Mouse (Mus musculus): ENCODE data around the gene Traf3ip3.

Gene Traf3ip3

GRCm38 (mm10) chr1:193151134-193151533 is 50.4 kb downstream of the Traf3ip3 start:
- H3K4me3 ChIP-seq (replicated peaks; ENCODE audit: low read length) = no peak overlapping the region
- H3K9me3 ChIP-seq (ENCODE audit: low read length) = no peaks in the 10 kb centered on the region
- TF ChIP-seq POU5F1 (IDR thresholded peaks at IDR 0.05; ENCODE audit: borderline replicate concordance, low read length) (no peak), CTCF (conservative IDR thresholded peaks at IDR 0.05; ENCODE audit: low read length) (no peak), NANOG (IDR thresholded peaks at IDR 0.05; ENCODE audit: borderline replicate concordance, low read length) (no peak)
- H3K4me1 ChIP-seq (replicated peaks; ENCODE audit: low read depth, low read length) = peaks cover 20% of the 10 kb centered on the region
- no peaks in the 10 kb centered on the region for H3K36me3 ChIP-seq (ENCODE audit: insufficient read depth, low read length)
- H3K27me3 ChIP-seq (ENCODE audit: insufficient read depth, low read length) = peaks cover 75% of the 10 kb centered on the region

GRCm38 (mm10) chr1:193149231-193149630 is 52.3 kb downstream of the Traf3ip3 start:
- Histone ChIP-seq H3K4me1 (replicated peaks; ENCODE audit: low read depth, low read length) (peaks cover 20% of the 10 kb centered on the region), H3K9me3 (ENCODE audit: low read length) (no peaks in the 10 kb centered on the region), H3K4me3 (replicated peaks; ENCODE audit: low read length) (no peak overlapping the region), H3K36me3 (ENCODE audit: insufficient read depth, low read length) (no peaks in the 10 kb centered on the region), H3K27me3 (ENCODE audit: insufficient read depth, low read length) (peaks cover 69% of the 10 kb centered on the region)
- TF ChIP-seq NANOG (IDR thresholded peaks at IDR 0.05; ENCODE audit: borderline replicate concordance, low read length) (no peak), POU5F1 (IDR thresholded peaks at IDR 0.05; ENCODE audit: borderline replicate concordance, low read length) (no peak), CTCF (conservative IDR thresholded peaks at IDR 0.05; ENCODE audit: low read length) (no peak)

- Histone ChIP-seq H3K4me3 (replicated peaks; ENCODE audit: low read length) (no peak overlapping the region), H3K9me3 (ENCODE audit: low read length) (no peaks in the 10 kb centered on the region), H3K36me3 (ENCODE audit: insufficient read depth, low read length) (no peaks in the 10 kb centered on the region)
Measured at GRCm38 (mm10) chr1:193146416-193146815, 55.1 kb downstream of the Traf3ip3 start.

GRCm38 (mm10) chr1:193145101-193145500 is 56.4 kb downstream of the Traf3ip3 start:
- no peak overlapping the region for H3K4me3 ChIP-seq (replicated peaks; ENCODE audit: low read length)
- no peaks in the 10 kb centered on the region for H3K36me3 ChIP-seq (ENCODE audit: insufficient read depth, low read length)
- peaks cover 5% of the 10 kb centered on the region; the same call in 1 of the 2 replicates for H3K4me1 ChIP-seq (replicated peaks; ENCODE audit: low read depth, low read length)
- TF ChIP-seq NANOG (IDR thresholded peaks at IDR 0.05; ENCODE audit: borderline replicate concordance, low read length) (no peak), POU5F1 (IDR thresholded peaks at IDR 0.05; ENCODE audit: borderline replicate concordance, low read length) (no peak), CTCF (conservative IDR thresholded peaks at IDR 0.05; ENCODE audit: low read length) (no peak)
- no peaks in the 10 kb centered on the region for H3K9me3 ChIP-seq (ENCODE audit: low read length)
- peaks cover 29% of the 10 kb centered on the region for H3K27me3 ChIP-seq (ENCODE audit: insufficient read depth, low read length)

More at GRCm38 (mm10) chr1:193146416-193146815, 55.1 kb downstream of the Traf3ip3 start:
- no peak for TF ChIP-seq NANOG (IDR thresholded peaks at IDR 0.05; ENCODE audit: borderline replicate concordance, low read length)
- TF ChIP-seq CTCF (conservative IDR thresholded peaks at IDR 0.05; ENCODE audit: low read length) = no peak
- no peak for TF ChIP-seq POU5F1 (IDR thresholded peaks at IDR 0.05; ENCODE audit: borderline replicate concordance, low read length)
- peaks cover 41% of the 10 kb centered on the region for H3K27me3 ChIP-seq (ENCODE audit: insufficient read depth, low read length)
- no peaks in the 10 kb centered on the region for H3K4me1 ChIP-seq (replicated peaks; ENCODE audit: low read depth, low read length)

GRCm38 (mm10) chr1:193144516-193144915 is 57.0 kb downstream of the Traf3ip3 start:
- Histone ChIP-seq H3K27me3 (ENCODE audit: insufficient read depth, low read length) (peaks cover 29% of the 10 kb centered on the region), H3K4me3 (replicated peaks; ENCODE audit: low read length) (no peak overlapping the region), H3K9me3 (ENCODE audit: low read length) (no peaks in the 10 kb centered on the region), H3K36me3 (ENCODE audit: insufficient read depth, low read length) (no peaks in the 10 kb centered on the region), H3K4me1 (replicated peaks; ENCODE audit: low read depth, low read length) (peaks cover 5% of the 10 kb centered on the region; the same call in 1 of the 2 replicates)
- no peak for TF ChIP-seq CTCF (conservative IDR thresholded peaks at IDR 0.05; ENCODE audit: low read length)
- TF ChIP-seq POU5F1 (IDR thresholded peaks at IDR 0.05; ENCODE audit: borderline replicate concordance, low read length) = no peak
- TF ChIP-seq NANOG (IDR thresholded peaks at IDR 0.05; ENCODE audit: borderline replicate concordance, low read length) = no peak

DNA sequence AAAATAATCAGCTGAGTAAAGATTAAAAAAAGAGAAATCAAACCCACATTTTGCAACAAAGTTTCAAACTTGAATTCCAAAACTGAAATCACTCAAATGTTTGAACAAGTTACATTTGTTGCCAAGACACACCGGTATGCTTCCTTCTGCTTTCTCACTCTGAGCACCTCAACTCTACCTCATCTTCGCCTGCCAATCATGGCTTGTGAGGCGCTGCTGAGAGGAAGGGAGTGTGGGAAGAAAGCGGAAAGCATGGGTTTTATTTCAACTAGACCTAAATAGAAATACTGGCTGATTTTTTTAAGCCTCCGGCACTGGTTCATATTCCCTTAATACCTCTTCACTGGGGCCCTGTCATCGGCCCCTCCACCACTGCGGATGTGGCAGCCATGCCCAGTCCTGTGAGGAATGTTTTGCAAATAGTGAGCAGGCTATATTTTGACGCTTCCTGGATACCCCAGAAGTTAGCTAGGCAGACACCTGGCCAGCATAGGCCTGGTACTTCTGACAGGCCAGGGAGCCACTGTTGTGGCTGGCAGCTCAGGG is 58.9 kb downstream of the Traf3ip3 start:
- TF ChIP-seq CTCF (conservative IDR thresholded peaks at IDR 0.05; ENCODE audit: low read length) = no peak
- no peak for TF ChIP-seq NANOG (IDR thresholded peaks at IDR 0.05; ENCODE audit: borderline replicate concordance, low read length)
- no peak for TF ChIP-seq POU5F1 (IDR thresholded peaks at IDR 0.05; ENCODE audit: borderline replicate concordance, low read length)
- Histone ChIP-seq H3K4me1 (replicated peaks; ENCODE audit: low read depth, low read length) (peaks cover 5% of the 10 kb centered on the region; the same call in 1 of the 2 replicates), H3K9me3 (ENCODE audit: low read length) (no peaks in the 10 kb centered on the region), H3K36me3 (ENCODE audit: insufficient read depth, low read length) (no peaks in the 10 kb centered on the region), H3K27me3 (ENCODE audit: insufficient read depth, low read length) (peaks cover 23% of the 10 kb centered on the region), H3K4me3 (replicated peaks; ENCODE audit: low read length) (no peak overlapping the region)

DNA sequence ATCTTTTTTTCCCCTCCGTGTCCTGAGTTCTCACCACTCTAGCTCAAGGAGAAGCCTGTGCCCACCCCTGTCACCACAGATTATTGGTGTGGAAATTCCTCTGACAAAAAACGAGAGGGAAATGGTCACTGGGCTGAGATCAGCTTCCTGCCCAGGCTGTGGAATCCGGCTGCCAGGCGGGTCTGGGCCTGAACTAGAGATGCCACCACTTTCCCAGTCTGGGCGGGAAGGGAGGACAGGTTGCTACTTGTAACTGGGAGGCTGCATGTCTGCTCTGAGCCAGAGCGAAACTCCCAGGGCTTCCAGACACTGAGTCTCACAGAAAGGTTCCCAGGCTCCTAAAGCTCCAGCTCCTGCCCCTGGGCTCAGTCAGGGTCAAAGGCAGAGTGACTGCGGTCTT is 60.4 kb downstream of the Traf3ip3 start:
- Histone ChIP-seq H3K4me3 (replicated peaks; ENCODE audit: low read length) (no peak overlapping the region), H3K9me3 (ENCODE audit: low read length) (no peaks in the 10 kb centered on the region), H3K4me1 (replicated peaks; ENCODE audit: low read depth, low read length) (peaks cover 5% of the 10 kb centered on the region; the same call in 1 of the 2 replicates), H3K36me3 (ENCODE audit: insufficient read depth, low read length) (no peaks in the 10 kb centered on the region), H3K27me3 (ENCODE audit: insufficient read depth, low read length) (peaks cover 27% of the 10 kb centered on the region)
- TF ChIP-seq POU5F1 (IDR thresholded peaks at IDR 0.05; ENCODE audit: borderline replicate concordance, low read length) = no peak
- TF ChIP-seq NANOG (IDR thresholded peaks at IDR 0.05; ENCODE audit: borderline replicate concordance, low read length) = no peak
- TF ChIP-seq CTCF (conservative IDR thresholded peaks at IDR 0.05; ENCODE audit: low read length) = no peak

- Histone ChIP-seq H3K27me3 (ENCODE audit: insufficient read depth, low read length) (peaks cover 25% of the 10 kb centered on the region), H3K4me3 (replicated peaks; ENCODE audit: low read length) (no peak overlapping the region), H3K9me3 (ENCODE audit: low read length) (no peaks in the 10 kb centered on the region), H3K36me3 (ENCODE audit: insufficient read depth, low read length) (no peaks in the 10 kb centered on the region), H3K4me1 (replicated peaks; ENCODE audit: low read depth, low read length) (peaks cover 5% of the 10 kb centered on the region; the same call in 1 of the 2 replicates)
- TF ChIP-seq NANOG (IDR thresholded peaks at IDR 0.05; ENCODE audit: borderline replicate concordance, low read length) (no peak), POU5F1 (IDR thresholded peaks at IDR 0.05; ENCODE audit: borderline replicate concordance, low read length) (no peak), CTCF (conservative IDR thresholded peaks at IDR 0.05; ENCODE audit: low read length) (no peak)
Measured at GRCm38 (mm10) chr1:193138669-193139068, 62.8 kb downstream of the Traf3ip3 start.

DNA sequence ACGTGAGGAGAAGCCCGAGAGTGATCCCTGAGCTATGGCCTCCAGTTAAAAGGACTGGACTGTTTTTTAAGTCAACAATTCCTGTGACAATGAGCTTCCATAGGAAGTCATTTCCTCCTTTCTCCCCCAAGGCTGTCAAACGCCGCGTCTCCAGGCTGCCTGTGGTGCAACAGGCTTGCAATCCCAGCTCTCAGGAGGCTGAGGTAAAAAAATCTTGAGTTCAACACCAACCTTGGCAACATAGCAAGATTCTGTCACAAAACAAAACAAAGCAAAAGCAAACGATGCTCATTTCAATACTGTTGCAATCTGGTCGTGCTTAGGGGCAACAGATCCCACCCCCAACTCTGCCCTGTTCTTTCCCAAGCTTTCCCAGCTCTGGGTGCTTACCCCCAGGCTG is 63.4 kb downstream of the Traf3ip3 start:
- Histone ChIP-seq H3K4me3 (replicated peaks; ENCODE audit: low read length) (no peak overlapping the region), H3K4me1 (replicated peaks; ENCODE audit: low read depth, low read length) (peaks cover 5% of the 10 kb centered on the region; the same call in 1 of the 2 replicates), H3K27me3 (ENCODE audit: insufficient read depth, low read length) (peaks cover 25% of the 10 kb centered on the region), H3K36me3 (ENCODE audit: insufficient read depth, low read length) (no peaks in the 10 kb centered on the region), H3K9me3 (ENCODE audit: low read length) (no peaks in the 10 kb centered on the region)
- TF ChIP-seq POU5F1 (IDR thresholded peaks at IDR 0.05; ENCODE audit: borderline replicate concordance, low read length) (no peak), NANOG (IDR thresholded peaks at IDR 0.05; ENCODE audit: borderline replicate concordance, low read length) (no peak), CTCF (conservative IDR thresholded peaks at IDR 0.05; ENCODE audit: low read length) (no peak)

Data from E14TG2a.4 (cell line).